Mouse (Mus musculus): ENCODE data around the gene Tat. TPM values are rescaled to one million over a fixed set of nuclear protein-coding genes. Genes with fewer than 3 reads are reported as not detected.

Tat gene
- total and polyA plus RNA-seq, 3 experiments, result not detected

GRCm38 (mm10) chr8:109992166-109992565 is 1.9 kb downstream of the Tat start:
- Histone ChIP-seq H3K27me3 (replicated peaks) (peaks cover 3% of the 10 kb centered on the region), H3K4me3 (replicated peaks in 1 of 3; ENCODE audit: low read depth in 2 of 3, low read length in 2 of 3, poor library complexity in 1 of 3) (no peak overlapping the region), H3K79me2 (replicated peaks; ENCODE audit: control insufficient read depth, extremely low read depth, insufficient read depth, poor library complexity, severe bottlenecking) (no peaks in the 10 kb centered on the region), H3K27ac (ENCODE audit: insufficient read depth, low read depth) (no peak overlapping the region), H3K4me1 (ENCODE audit: control insufficient read depth in 1 of 2, insufficient read depth in 2 of 2) (no peaks in the 10 kb centered on the region), H3K9ac (ENCODE audit: insufficient read depth, low read depth) (no peak overlapping the region), H3K9me3 (replicated peaks; ENCODE audit: low read length) (no peaks in the 10 kb centered on the region), H3K4me2 (ENCODE audit: insufficient read depth, low read depth, poor library complexity, severe bottlenecking) (no peak overlapping the region), H3K36me3 (replicated peaks in 1 of 2; ENCODE audit: control insufficient read depth in 1 of 2, insufficient read depth in 1 of 2, low read length in 1 of 2) (no peaks in the 10 kb centered on the region)
- TF ChIP-seq MEF2A (IDR thresholded peaks at IDR 0.05; ENCODE audit: borderline replicate concordance, low read depth, low read length) (no peak), USF1 (IDR thresholded peaks at IDR 0.05; ENCODE audit: low read depth, low read length) (no peak), NELFE (IDR thresholded peaks at IDR 0.05; ENCODE audit: low read depth, low read length) (no peak), HCFC1 (IDR thresholded peaks at IDR 0.05; ENCODE audit: low read depth, low read length) (no peak), MXI1 (IDR thresholded peaks at IDR 0.05; ENCODE audit: low read depth, low read length) (no peak), JUND (conservative IDR thresholded peaks at IDR 0.05; ENCODE audit: low read depth, low read length) (no peak), MAZ (IDR thresholded peaks at IDR 0.05; ENCODE audit: low read depth, low read length) (no peak), GABPA (IDR thresholded peaks at IDR 0.05; ENCODE audit: insufficient replicate concordance, low read depth, low read length) (no peak), E2F4 (IDR thresholded peaks at IDR 0.05; ENCODE audit: insufficient replicate concordance, low read depth, low read length) (no peak), SIN3A (IDR thresholded peaks at IDR 0.05; ENCODE audit: low read length) (no peak), CTCF (conservative IDR thresholded peaks at IDR 0.05 in 1 of 2, IDR thresholded peaks at IDR 0.05 in 1 of 2; ENCODE audit: low read depth in 2 of 2, low read length in 2 of 2) (no peak), CHD2 (IDR thresholded peaks at IDR 0.05; ENCODE audit: low read length) (no peak), EP300 (IDR thresholded peaks at IDR 0.05; ENCODE audit: low read length) (no peak), RCOR1 (conservative IDR thresholded peaks at IDR 0.05; ENCODE audit: low read depth, low read length) (no peak)
- no peak for DNase-seq (ENCODE audit: extremely low read depth)
- dilution Hi-C loops (cut with MboI; ENCODE audit: extremely low pct_ligation_motif_present, extremely low pct_unique_long_range_greater_than_20kb, low sequenced_read_pairs) (no loop called here), in situ Hi-C loops (cut with MboI; ENCODE audit: low pct_ligation_motif_present, low pct_unique_long_range_greater_than_20kb, low sequenced_read_pairs) (no loop called here)

DNA sequence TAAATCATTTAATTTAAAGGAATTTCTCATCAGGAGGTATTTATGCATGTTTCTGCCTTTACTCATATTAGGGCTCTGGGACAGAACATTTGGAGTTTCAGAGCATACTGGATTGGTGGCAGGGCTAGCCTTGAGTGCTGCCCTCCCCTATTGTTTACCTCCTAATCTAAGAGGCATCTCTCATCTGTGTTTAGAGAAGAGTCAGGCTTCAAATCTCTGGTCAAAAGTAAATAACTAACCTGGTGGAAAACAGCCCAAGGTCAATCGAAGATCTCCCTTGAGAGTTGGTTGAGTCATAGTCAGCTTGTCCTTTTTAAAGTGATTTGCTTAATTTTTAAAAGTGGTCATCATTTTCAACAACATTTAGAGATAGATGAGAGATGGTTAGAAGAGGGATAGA is 2.7 kb downstream of the Tat start:
- Histone ChIP-seq H3K36me3 (replicated peaks in 1 of 2; ENCODE audit: control insufficient read depth in 1 of 2, insufficient read depth in 1 of 2, low read length in 1 of 2) (no peaks in the 10 kb centered on the region), H3K9me3 (replicated peaks; ENCODE audit: low read length) (no peaks in the 10 kb centered on the region), H3K4me2 (ENCODE audit: insufficient read depth, low read depth, poor library complexity, severe bottlenecking) (no peak overlapping the region), H3K27ac (ENCODE audit: insufficient read depth, low read depth) (no peak overlapping the region), H3K27me3 (replicated peaks) (peaks cover 6% of the 10 kb centered on the region), H3K4me1 (ENCODE audit: control insufficient read depth in 1 of 2, insufficient read depth in 2 of 2) (no peaks in the 10 kb centered on the region), H3K79me2 (replicated peaks; ENCODE audit: control insufficient read depth, extremely low read depth, insufficient read depth, poor library complexity, severe bottlenecking) (no peaks in the 10 kb centered on the region), H3K9ac (ENCODE audit: insufficient read depth, low read depth) (no peak overlapping the region), H3K4me3 (replicated peaks in 1 of 3; ENCODE audit: low read depth in 2 of 3, low read length in 2 of 3, poor library complexity in 1 of 3) (no peak overlapping the region)
- in situ Hi-C loops (cut with MboI; ENCODE audit: low pct_ligation_motif_present, low pct_unique_long_range_greater_than_20kb, low sequenced_read_pairs), result no loop called here
- no peak for DNase-seq (ENCODE audit: extremely low read depth)
- no peak for TF ChIP-seq ZMIZ1 (IDR thresholded peaks at IDR 0.05; ENCODE audit: low read depth, low read length)
- TF ChIP-seq RAD21 (IDR thresholded peaks at IDR 0.05; ENCODE audit: low read depth, low read length), result no peak
- TF ChIP-seq POLR2AphosphoS2 (IDR thresholded peaks at IDR 0.05; ENCODE audit: low read depth, low read length), result no peak
- no peak for TF ChIP-seq IRF4 (IDR thresholded peaks at IDR 0.05; ENCODE audit: low read depth, low read length)
- dilution Hi-C loops (cut with MboI; ENCODE audit: extremely low pct_ligation_motif_present, extremely low pct_unique_long_range_greater_than_20kb, low sequenced_read_pairs), result no loop called here

Measured in CH12.LX (cell line).